Mouse (Mus musculus) G1E-ER4 (cell line): Measurements from ENCODE around the gene Gm42742. TPM values are rescaled to one million over a fixed set of nuclear protein-coding genes. Genes with fewer than 3 reads are reported as not detected.

Experiments
- GATA1 ChIP-seq: IDR thresholded peaks from one replicate; pipeline ENCODE4 v1.8.0; 2012; ENCODE audit warnings: low read length, inconsistent platforms
- polyA plus RNA-seq: library from polyadenylated mRNA; stranded (reverse); fragments of >175 nt; gene quantifications from 2 replicates; pipeline ENCODE4 v1.2.3, GENCODE M21; 2012

Gm42742 gene
- polyA plus RNA-seq, 1 experiment, result 228 TPM

GRCm38 (mm10) chr7:127023896-127024690 lies 3.2 kb upstream of the Gm42742 start:
- TF ChIP-seq GATA1, result no peak

- no peak for TF ChIP-seq GATA1
Measured at GRCm38 (mm10) chr7:127023272-127023691, 2.4 kb upstream of the Gm42742 start.

GRCm38 (mm10) chr7:127022528-127023271 lies 1.8 kb upstream of the Gm42742 start:
- TF ChIP-seq GATA1, result no peak

GRCm38 (mm10) chr7:127021563-127022527 lies 948 bp upstream of the Gm42742 start:
- no peak for TF ChIP-seq GATA1

- TF ChIP-seq GATA1, result no peak
Measured at GRCm38 (mm10) chr7:127020491-127020890, 406 bp downstream of the Gm42742 start.

- TF ChIP-seq GATA1, result no peak
Measured at GRCm38 (mm10) chr7:127020031-127020430, 866 bp downstream of the Gm42742 start.

- TF ChIP-seq GATA1, result no peak
Measured at GRCm38 (mm10) chr7:127019306-127019960, 1.5 kb downstream of the Gm42742 start.

GRCm38 (mm10) chr7:127018416-127019305 lies 2.2 kb downstream of the Gm42742 start:
- no peak for TF ChIP-seq GATA1

- TF ChIP-seq GATA1, result no peak
Measured at GRCm38 (mm10) chr7:127017950-127018345, 2.9 kb downstream of the Gm42742 start.

GRCm38 (mm10) chr7:127016971-127017949 lies 3.6 kb downstream of the Gm42742 start, which contains the start of gene Pagr1a:
Gene Pagr1a, minus strand, starts transcription at chr7:127017352.
- TF ChIP-seq GATA1, result no peak

- no peak for TF ChIP-seq GATA1
Measured at GRCm38 (mm10) chr7:127016486-127016938, 4.4 kb downstream of the Gm42742 start.

- TF ChIP-seq GATA1, result no peak
Measured at GRCm38 (mm10) chr7:127016481-127016485, 4.6 kb downstream of the Gm42742 start, which contains the start of gene Pagr1b. Gene Pagr1b, minus strand, starts transcription at chr7:127016484.

- no peak for TF ChIP-seq GATA1
Measured at GRCm38 (mm10) chr7:127016081-127016480, 4.8 kb downstream of the Gm42742 start.
